Mouse (Mus musculus) liver, embryonic 16.5 days (tissue): ENCODE data around the gene Gucd1. TPM values are rescaled to one million over a fixed set of nuclear protein-coding genes. Genes with fewer than 3 reads are reported as not detected.
A peak's percentile ranks its signal among the peaks of the same experiment; 100 is the strongest.
"Not testable (repeated sequence)": the region's sequence is repeated elsewhere in the genome, so short reads cannot be mapped to it uniquely, and the experiment has no call there.

Experiments
- ATAC-seq: fragments of 200-750 bp; cut with Nextera tagmentation; 2 replicates; pipeline ENCODE4 v1.8.0; 2017; ENCODE audit warnings: low read depth, mild to moderate bottlenecking, moderate number of reproducible peaks, moderate library complexity
- H3K27ac ChIP-seq: fragments of 300-500 bp; sonication (generic); 2 replicates; pipeline ENCODE4 v1.5.1; 2014; ENCODE audit warnings: mild to moderate bottlenecking, low read length
- H3K27me3 ChIP-seq: fragments of 300-500 bp; sonication (generic); 2 replicates; pipeline ENCODE4 v1.6.1; 2014; ENCODE audit warnings: low read depth, low read length, mixed read lengths; ENCODE audit not compliant: control insufficient read depth, insufficient read depth
- H3K36me3 ChIP-seq: fragments of 300-500 bp; sonication (generic); 2 replicates; pipeline ENCODE4 v1.6.1; 2014; ENCODE audit warnings: mild to moderate bottlenecking; ENCODE audit not compliant: control insufficient read depth, insufficient read depth
- H3K4me1 ChIP-seq: fragments of 300-500 bp; sonication (generic); 2 replicates; pipeline ENCODE4 v1.6.1; 2014; ENCODE audit warnings: low read depth, low read length, mixed read lengths; ENCODE audit not compliant: control insufficient read depth
- H3K4me2 ChIP-seq: fragments of 300-500 bp; sonication (generic); 2 replicates; pipeline ENCODE4 v1.6.1; 2014; ENCODE audit warnings: low read depth, low read length, mixed read lengths
- H3K4me3 ChIP-seq: fragments of 300-500 bp; sonication (generic); 2 replicates; pipeline ENCODE4 v1.5.1; 2014; ENCODE audit warnings: low read depth, mild to moderate bottlenecking, low read length
- H3K9ac ChIP-seq: fragments of 300-500 bp; sonication (generic); 2 replicates; pipeline ENCODE4 v1.6.1; 2014; ENCODE audit warnings: low read depth, low read length
- H3K9me3 ChIP-seq: fragments of 300-500 bp; sonication (generic); replicated peaks from 2 replicates; pipeline ENCODE4 v1.6.1; 2016; ENCODE audit warnings: low read length; ENCODE audit not compliant: control insufficient read depth
- WGBS: fragments of 180-500 bp; shearing (Covaris S2); extraction: QIAGEN DNeasy Blood & Tissue Kit; methylation state at CpG from one replicate; pipeline ENCODE4 v1.1.7; 2014; ENCODE audit not compliant: insufficient replicate concordance; 5-methylcytosine and 5-hydroxymethylcytosine counted together
- polyA plus RNA-seq: library from polyadenylated mRNA; unstranded; fragments of >200 nt; fragmentation: Nextera tagmentation; extraction: Ambion mirVana; gene quantifications from 2 replicates; pipeline ENCODE4 v1.2.1, GENCODE M21; 2015

The Gucd1 gene
- 64.4 and 69.3 TPM in 2 replicates for polyA plus RNA-seq

- peak; percentile 70 for ATAC-seq
- peak within 1 kb of the TSS; percentile 98 for H3K9ac ChIP-seq
- H3K36me3 ChIP-seq, result peaks cover 9% of the 10 kb centered on the region
- H3K27me3 ChIP-seq, result no peaks in the 10 kb centered on the region
- H3K4me2 ChIP-seq, result peak within 1 kb of the TSS; percentile 85
- H3K4me3 ChIP-seq, result peak within 1 kb of the TSS; percentile 94
- peaks cover 43% of the 10 kb centered on the region for H3K4me1 ChIP-seq
- H3K27ac ChIP-seq, result peak within 1 kb of the TSS; percentile 98
- WGBS, result under 1% methylated on average over 20 of the region's 20 CpGs
- no peaks in the 10 kb centered on the region for H3K9me3 ChIP-seq
These were observed at the start of gene Gucd1 for GRCm38 (mm10) chr10:75517758-75518143. Gene Gucd1 (minus strand): TSS chr10:75517972.

DNA sequence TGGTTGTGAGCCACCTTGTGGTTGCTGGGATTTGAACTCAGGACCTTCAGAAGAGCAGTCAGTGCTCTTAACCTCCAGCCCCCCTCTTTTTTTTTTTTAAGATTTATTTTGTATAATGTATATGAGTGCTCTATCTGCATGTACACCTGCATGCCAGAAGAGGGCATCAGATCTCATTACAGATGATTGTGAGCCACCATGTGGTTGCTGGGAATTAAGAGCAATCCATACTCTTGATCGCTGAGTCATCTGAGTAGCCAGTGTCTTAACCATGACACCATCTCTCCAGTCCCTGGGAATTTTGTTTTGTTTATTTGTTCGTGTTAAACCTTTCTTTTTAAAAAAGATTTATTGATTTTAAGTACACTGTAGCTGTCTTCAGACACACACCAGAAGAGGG lies 49.0 kb upstream of the Gucd1 start:
- H3K9ac ChIP-seq, H3K4me2 ChIP-seq, H3K27ac ChIP-seq, H3K9me3 ChIP-seq, H3K36me3 ChIP-seq, H3K27me3 ChIP-seq, H3K4me1 ChIP-seq, H3K4me3 ChIP-seq, ATAC-seq: not testable (repeated sequence)
- WGBS, result 69% methylated on average over 2 of the region's 2 CpGs

DNA sequence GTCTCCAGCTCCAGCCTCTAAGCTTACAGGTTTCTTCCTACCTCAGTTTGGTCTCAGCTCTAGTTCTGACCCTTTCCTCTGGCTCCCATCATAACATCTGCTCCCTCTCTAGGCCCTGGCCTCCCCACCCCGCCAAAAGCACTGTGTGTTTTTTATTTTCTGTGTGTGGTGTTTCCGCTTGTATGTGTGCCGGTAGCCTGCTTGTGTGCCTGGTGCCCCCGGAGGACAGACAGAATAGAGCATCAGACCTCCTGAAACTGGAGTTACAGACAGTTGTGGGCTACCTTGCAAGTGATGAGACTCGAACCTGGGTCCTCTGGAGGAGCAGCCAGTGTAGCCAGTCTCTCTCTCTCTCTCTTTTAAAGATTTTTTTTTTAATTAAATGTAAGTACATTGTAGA lies 48.5 kb upstream of the Gucd1 start:
- peak overlapping the region; percentile 62; the same call in 1 of the 2 replicates for H3K27ac ChIP-seq
- peak; percentile 9; the same call in 1 of the 2 replicates for ATAC-seq
- WGBS, result 31% methylated on average over 5 of the region's 5 CpGs

DNA sequence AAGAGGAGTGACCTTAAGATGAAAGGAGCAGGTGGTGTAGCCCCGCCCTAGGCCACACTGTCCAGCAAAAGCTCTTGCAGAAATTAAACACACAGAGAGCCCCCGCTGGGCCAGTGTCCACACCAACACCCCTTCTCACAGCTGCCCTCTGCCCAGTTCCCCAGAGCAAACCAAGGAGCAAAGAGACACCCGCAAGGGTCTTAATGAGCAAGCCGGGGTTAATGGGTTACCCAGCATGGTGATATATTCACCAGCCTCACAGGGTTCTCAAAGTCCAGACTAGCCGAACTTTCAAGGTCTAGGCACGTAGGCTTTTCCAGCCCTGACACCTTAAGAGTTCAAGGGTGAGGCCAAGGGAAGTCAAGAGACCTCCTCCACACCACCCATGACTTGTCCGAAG lies 48.1 kb upstream of the Gucd1 start:
- no peaks in the 10 kb centered on the region for H3K9me3 ChIP-seq
- WGBS, result 28% methylated on average over 7 of the region's 7 CpGs
- peak overlapping the region; percentile 26 for H3K4me2 ChIP-seq
- no peak overlapping the region for H3K9ac ChIP-seq
- peak overlapping the region; percentile 62; the same call in 1 of the 2 replicates for H3K27ac ChIP-seq
- H3K4me3 ChIP-seq, result no peak overlapping the region
- H3K4me1 ChIP-seq, result peaks cover 9% of the 10 kb centered on the region
- peaks cover 11% of the 10 kb centered on the region for H3K27me3 ChIP-seq
- no peaks in the 10 kb centered on the region for H3K36me3 ChIP-seq
- ATAC-seq, result peak; percentile 69

More for the DNA sequence above, 48.5 kb upstream of the Gucd1 start:
- H3K9ac ChIP-seq, result no peak overlapping the region
- no peaks in the 10 kb centered on the region for H3K36me3 ChIP-seq
- no peak overlapping the region for H3K4me3 ChIP-seq
- peaks cover 7% of the 10 kb centered on the region for H3K27me3 ChIP-seq
- no peaks in the 10 kb centered on the region for H3K9me3 ChIP-seq
- H3K4me2 ChIP-seq, result peak overlapping the region; percentile 0; the same call in 1 of the 2 replicates
- H3K4me1 ChIP-seq, result peaks cover 9% of the 10 kb centered on the region

GRCm38 (mm10) chr10:75565436-75565835 lies 47.7 kb upstream of the Gucd1 start:
- 7% methylated on average over 6 of the region's 6 CpGs for WGBS
- peaks cover 9% of the 10 kb centered on the region for H3K4me1 ChIP-seq
- peak overlapping the region; percentile 26 for H3K4me2 ChIP-seq
- H3K27ac ChIP-seq, result peak overlapping the region; percentile 62; the same call in 1 of the 2 replicates
- no peak overlapping the region; the same call in 1 of the 2 replicates for H3K9ac ChIP-seq
- H3K4me3 ChIP-seq, result no peak overlapping the region
- no peaks in the 10 kb centered on the region for H3K36me3 ChIP-seq
- H3K9me3 ChIP-seq, result no peaks in the 10 kb centered on the region
- H3K27me3 ChIP-seq, result peaks cover 16% of the 10 kb centered on the region
- ATAC-seq, result peak; percentile 7; the same call in 1 of the 2 replicates

GRCm38 (mm10) chr10:75564687-75565265 lies 47.0 kb upstream of the Gucd1 start:
- no peaks in the 10 kb centered on the region for H3K36me3 ChIP-seq
- no peak for ATAC-seq
- WGBS, result 45% methylated on average over 12 of the region's 12 CpGs
- H3K27me3 ChIP-seq, result peaks cover 23% of the 10 kb centered on the region
- no peak overlapping the region for H3K4me3 ChIP-seq
- H3K4me2 ChIP-seq, result 0 out of 2 replicates have a peak overlapping the region, but pooled peaks have one; percentile 26
- peaks cover 13% of the 10 kb centered on the region for H3K4me1 ChIP-seq
- H3K9me3 ChIP-seq, result no peaks in the 10 kb centered on the region
- peak overlapping the region; percentile 62; the same call in 1 of the 2 replicates for H3K27ac ChIP-seq
- no peak overlapping the region for H3K9ac ChIP-seq

GRCm38 (mm10) chr10:75562596-75562995 lies 44.8 kb upstream of the Gucd1 start:
- H3K4me3 ChIP-seq, result no peak overlapping the region
- 56% methylated on average over 8 of the region's 8 CpGs for WGBS
- no peak for ATAC-seq
- peaks cover 13% of the 10 kb centered on the region for H3K4me1 ChIP-seq
- no peak overlapping the region for H3K4me2 ChIP-seq
- no peaks in the 10 kb centered on the region for H3K9me3 ChIP-seq
- H3K36me3 ChIP-seq, result no peaks in the 10 kb centered on the region
- no peak overlapping the region for H3K27ac ChIP-seq
- H3K9ac ChIP-seq, result no peak overlapping the region
- peaks cover 40% of the 10 kb centered on the region for H3K27me3 ChIP-seq

DNA sequence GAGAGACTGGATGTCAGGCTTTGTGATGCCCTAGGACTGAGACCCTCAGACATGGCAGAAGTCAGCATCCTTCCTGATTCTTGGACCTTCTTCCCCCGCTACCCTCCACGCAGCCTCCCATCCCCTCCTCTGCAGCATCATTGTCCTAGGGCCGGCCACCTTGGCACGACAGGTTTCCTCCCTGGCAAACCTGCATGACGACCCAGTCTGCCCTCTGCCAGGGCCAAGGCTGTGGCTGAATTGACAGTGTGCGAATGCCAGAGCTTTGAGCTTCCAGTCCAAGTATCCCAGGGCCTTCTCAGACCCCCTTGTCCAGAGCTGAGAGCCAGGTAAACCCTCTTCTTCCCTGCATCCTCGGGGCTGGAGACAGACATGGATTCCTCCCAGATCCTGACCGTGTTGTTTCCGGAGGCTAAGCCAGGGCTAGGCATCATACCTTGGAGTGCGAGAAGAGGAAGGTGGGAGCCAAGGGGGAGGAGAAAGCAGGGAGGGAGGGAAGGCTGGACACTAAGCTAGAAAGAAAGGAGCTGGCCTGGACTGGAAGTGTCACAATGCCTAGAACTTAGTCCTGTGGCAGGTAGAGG lies 43.4 kb upstream of the Gucd1 start, which contains the start of gene Ggt1:
Ggt1 (plus strand) TSS at position 534 of the 584 bp plus-strand sequence.
- WGBS, result 36% methylated on average over 10 of the region's 10 CpGs
- Histone ChIP-seq H3K27ac (no peak within 1 kb of the TSS), H3K9me3 (no peaks in the 10 kb centered on the region), H3K4me1 (peaks cover 13% of the 10 kb centered on the region), H3K36me3 (no peaks in the 10 kb centered on the region), H3K27me3 (peaks cover 40% of the 10 kb centered on the region), H3K4me3 (no peak within 1 kb of the TSS), H3K4me2 (no peak within 1 kb of the TSS), H3K9ac (no peak within 1 kb of the TSS)
- no peak for ATAC-seq

DNA sequence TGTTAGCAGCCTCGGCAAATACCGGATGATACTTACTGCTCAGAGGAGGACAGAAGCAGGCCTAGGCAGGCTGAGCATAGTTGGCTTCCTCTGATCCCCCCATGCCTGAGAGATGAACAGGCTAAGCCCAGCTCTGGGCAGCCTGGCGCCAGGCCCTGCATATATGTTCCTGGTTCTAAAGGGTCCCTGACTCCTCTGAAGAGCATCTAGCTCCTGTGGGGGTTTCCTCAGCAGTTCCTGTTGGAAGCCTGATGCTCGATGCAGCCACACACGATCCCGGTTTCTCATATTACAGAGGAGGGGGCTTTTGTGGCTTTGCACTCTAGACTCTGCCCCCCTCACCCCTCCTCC lies 42.8 kb upstream of the Gucd1 start:
- H3K27me3 ChIP-seq, result peaks cover 40% of the 10 kb centered on the region
- ATAC-seq, result no peak
- H3K4me1 ChIP-seq, result peaks cover 10% of the 10 kb centered on the region
- no peak overlapping the region for H3K4me3 ChIP-seq
- no peaks in the 10 kb centered on the region for H3K36me3 ChIP-seq
- no peaks in the 10 kb centered on the region for H3K9me3 ChIP-seq
- H3K27ac ChIP-seq, result no peak overlapping the region
- WGBS, result 21% methylated on average over 6 of the region's 6 CpGs
- no peak overlapping the region; the same call in 1 of the 2 replicates for H3K4me2 ChIP-seq
- H3K9ac ChIP-seq, result no peak overlapping the region
